Mouse (Mus musculus): ENCODE data around the gene Tspan18. TPM values are rescaled to one million over a fixed set of nuclear protein-coding genes. Genes with fewer than 3 reads are reported as not detected.

Gene Tspan18
- total RNA-seq, 1 experiment, result 1.4 TPM

- Histone ChIP-seq H3K4me1 (ENCODE audit: control insufficient read depth in 2 of 2, insufficient read depth in 2 of 2, low read length in 2 of 2, poor library complexity in 1 of 2) (peaks cover 0 to 2% of the 10 kb centered on the region in 2 experiments; a peak in 3 of 4 replicates), H3K9me3 (ENCODE audit: control insufficient read depth, insufficient read depth, low read depth, low read length) (no peaks in the 10 kb centered on the region), H3K4me3 (ENCODE audit: insufficient read depth in 1 of 2, low read depth in 1 of 2, low read length in 2 of 2, poor library complexity in 1 of 2, severe bottlenecking in 1 of 2) (no peak overlapping the region), H3K9ac (ENCODE audit: insufficient read depth, low read depth, low read length, poor library complexity, severe bottlenecking) (no peak overlapping the region), H3K36me3 (ENCODE audit: control insufficient read depth, insufficient read depth, low read length, poor library complexity, severe bottlenecking) (no peaks in the 10 kb centered on the region), H3K27ac (ENCODE audit: insufficient read depth, low read depth, low read length, poor library complexity, severe bottlenecking) (no peak overlapping the region)
- in situ Hi-C loops (cut with MboI; ENCODE audit: low sequenced_read_pairs in 2 of 2, unreplicated experiment in 2 of 2), result no loop called here
- no peak for TF ChIP-seq ZNF384 (IDR thresholded peaks at IDR 0.05; ENCODE audit: low read depth, low read length)
- no peak for TF ChIP-seq HCFC1 (IDR thresholded peaks at IDR 0.05; ENCODE audit: borderline replicate concordance, insufficient read depth, low read length)
- TF ChIP-seq MAFK (IDR thresholded peaks at IDR 0.05; ENCODE audit: insufficient read depth, low read depth, low read length), result no peak
- TF ChIP-seq CHD2 (IDR thresholded peaks at IDR 0.05; ENCODE audit: low read depth, low read length), result no peak
- no peak for TF ChIP-seq ZC3H11A (IDR thresholded peaks at IDR 0.05; ENCODE audit: borderline replicate concordance, low read depth, low read length)
- DNase-seq (ENCODE audit: low read depth, low spot score), result no peak
Measured at GRCm38 (mm10) chr2:93163750-93164335, 170.5 kb downstream of the Tspan18 start.

- Histone ChIP-seq H3K9me3 (ENCODE audit: control insufficient read depth, insufficient read depth, low read depth, low read length) (no peaks in the 10 kb centered on the region), H3K9ac (ENCODE audit: insufficient read depth, low read depth, low read length, poor library complexity, severe bottlenecking) (no peak overlapping the region), H3K27ac (ENCODE audit: insufficient read depth, low read depth, low read length, poor library complexity, severe bottlenecking) (no peak overlapping the region), H3K4me1 (ENCODE audit: control insufficient read depth in 2 of 2, insufficient read depth in 2 of 2, low read length in 2 of 2, poor library complexity in 1 of 2) (peaks cover 0 to 2% of the 10 kb centered on the region in 2 experiments; a peak in 3 of 4 replicates), H3K36me3 (ENCODE audit: control insufficient read depth, insufficient read depth, low read length, poor library complexity, severe bottlenecking) (no peaks in the 10 kb centered on the region), H3K4me3 (ENCODE audit: insufficient read depth in 1 of 2, low read depth in 1 of 2, low read length in 2 of 2, poor library complexity in 1 of 2, severe bottlenecking in 1 of 2) (no peak overlapping the region)
- no peak for DNase-seq (ENCODE audit: low read depth, low spot score)
- in situ Hi-C loops (cut with MboI; ENCODE audit: low sequenced_read_pairs in 2 of 2, unreplicated experiment in 2 of 2), result no loop called here
- TF ChIP-seq MAFK (IDR thresholded peaks at IDR 0.05; ENCODE audit: insufficient read depth, low read depth, low read length) (no peak), ZNF384 (IDR thresholded peaks at IDR 0.05; ENCODE audit: low read depth, low read length) (no peak), ZC3H11A (IDR thresholded peaks at IDR 0.05; ENCODE audit: borderline replicate concordance, low read depth, low read length) (no peak), CHD2 (IDR thresholded peaks at IDR 0.05; ENCODE audit: low read depth, low read length) (no peak), HCFC1 (IDR thresholded peaks at IDR 0.05; ENCODE audit: borderline replicate concordance, insufficient read depth, low read length) (no peak)
Measured at GRCm38 (mm10) chr2:93163317-93163716, 171.0 kb downstream of the Tspan18 start.

GRCm38 (mm10) chr2:93162791-93163190 is 171.5 kb downstream of the Tspan18 start:
- Histone ChIP-seq H3K4me3 (ENCODE audit: insufficient read depth in 1 of 2, low read depth in 1 of 2, low read length in 2 of 2, poor library complexity in 1 of 2, severe bottlenecking in 1 of 2) (no peak overlapping the region), H3K9ac (ENCODE audit: insufficient read depth, low read depth, low read length, poor library complexity, severe bottlenecking) (no peak overlapping the region), H3K36me3 (ENCODE audit: control insufficient read depth, insufficient read depth, low read length, poor library complexity, severe bottlenecking) (no peaks in the 10 kb centered on the region), H3K27ac (ENCODE audit: insufficient read depth, low read depth, low read length, poor library complexity, severe bottlenecking) (no peak overlapping the region), H3K9me3 (ENCODE audit: control insufficient read depth, insufficient read depth, low read depth, low read length) (no peaks in the 10 kb centered on the region), H3K4me1 (ENCODE audit: control insufficient read depth in 2 of 2, insufficient read depth in 2 of 2, low read length in 2 of 2, poor library complexity in 1 of 2) (peaks cover 0 to 2% of the 10 kb centered on the region in 2 experiments; a peak in 3 of 4 replicates)
- TF ChIP-seq ZC3H11A (IDR thresholded peaks at IDR 0.05; ENCODE audit: borderline replicate concordance, low read depth, low read length) (no peak), HCFC1 (IDR thresholded peaks at IDR 0.05; ENCODE audit: borderline replicate concordance, insufficient read depth, low read length) (no peak), MAFK (IDR thresholded peaks at IDR 0.05; ENCODE audit: insufficient read depth, low read depth, low read length) (no peak), ZNF384 (IDR thresholded peaks at IDR 0.05; ENCODE audit: low read depth, low read length) (no peak), CHD2 (IDR thresholded peaks at IDR 0.05; ENCODE audit: low read depth, low read length) (no peak)
- in situ Hi-C loops (cut with MboI; ENCODE audit: low sequenced_read_pairs in 2 of 2, unreplicated experiment in 2 of 2), result no loop called here
- no peak for DNase-seq (ENCODE audit: low read depth, low spot score)

GRCm38 (mm10) chr2:93161914-93162664 is 172.2 kb downstream of the Tspan18 start:
- Histone ChIP-seq H3K4me3 (ENCODE audit: insufficient read depth in 1 of 2, low read depth in 1 of 2, low read length in 2 of 2, poor library complexity in 1 of 2, severe bottlenecking in 1 of 2) (no peak overlapping the region), H3K36me3 (ENCODE audit: control insufficient read depth, insufficient read depth, low read length, poor library complexity, severe bottlenecking) (no peaks in the 10 kb centered on the region), H3K9me3 (ENCODE audit: control insufficient read depth, insufficient read depth, low read depth, low read length) (no peaks in the 10 kb centered on the region), H3K9ac (ENCODE audit: insufficient read depth, low read depth, low read length, poor library complexity, severe bottlenecking) (no peak overlapping the region), H3K4me1 (ENCODE audit: control insufficient read depth in 2 of 2, insufficient read depth in 2 of 2, low read length in 2 of 2, poor library complexity in 1 of 2) (peaks cover 0 to 2% of the 10 kb centered on the region in 2 experiments; a peak in 3 of 4 replicates), H3K27ac (ENCODE audit: insufficient read depth, low read depth, low read length, poor library complexity, severe bottlenecking) (no peak overlapping the region)
- TF ChIP-seq HCFC1 (IDR thresholded peaks at IDR 0.05; ENCODE audit: borderline replicate concordance, insufficient read depth, low read length) (no peak), MAFK (IDR thresholded peaks at IDR 0.05; ENCODE audit: insufficient read depth, low read depth, low read length) (no peak), ZC3H11A (IDR thresholded peaks at IDR 0.05; ENCODE audit: borderline replicate concordance, low read depth, low read length) (no peak), ZNF384 (IDR thresholded peaks at IDR 0.05; ENCODE audit: low read depth, low read length) (no peak), CHD2 (IDR thresholded peaks at IDR 0.05; ENCODE audit: low read depth, low read length) (no peak)
- in situ Hi-C loops (cut with MboI; ENCODE audit: low sequenced_read_pairs in 2 of 2, unreplicated experiment in 2 of 2), result no loop called here
- no peak for DNase-seq (ENCODE audit: low read depth, low spot score)
